Comparison of ENCODE assay signal across 8 mouse cellular contexts in genomic region chr12:33302070-33302469, GRCm38 (mm10).
DNase-seq lines count a peak whose midpoint lies in the region; ATAC-seq and TF ChIP-seq lines count a peak whose summit lies in the region.

No protein-coding gene starts in this region.

- peak; percentile 36 for DNase-seq in cerebellum, adult 9-11 months
- no peak for DNase-seq in cerebellum, postnatal 4 days (ENCODE audit: low spot score in 2 of 2)
- peak; percentile 39 to 40 for DNase-seq in cerebellum, postnatal 25 days
- peak; percentile 33 for DNase-seq in gastrocnemius, postnatal 10 days
- DNase-seq in hindbrain, postnatal 0 days (ENCODE audit: low spot score), result peak; percentile 74
- peak; percentile 59 for DNase-seq in limb, embryonic 10.5 days (ENCODE audit: low spot score)
- DNase-seq in midbrain, embryonic 10.5 days (ENCODE audit: low spot score), result peak; percentile 49
- peak; percentile 59 to 68 for DNase-seq in spleen, postnatal 10 days (ENCODE audit: low spot score in 2 of 2)

- under 1% methylated on average over 14 of the region's 14 CpGs for WGBS in hindbrain, postnatal 0 days
- under 1% methylated on average over 14 of the region's 14 CpGs for WGBS in limb, embryonic 10.5 days
- WGBS in midbrain, embryonic 10.5 days, result under 1% methylated on average over 14 of the region's 14 CpGs

- H3K27me3 ChIP-seq in hindbrain, postnatal 0 days (ENCODE audit: insufficient read depth, low read length), result 0 out of 2 replicates have a peak, but pooled peaks cover 6% of the 10 kb centered on the region
- peaks cover 32% of the 10 kb centered on the region for H3K27me3 ChIP-seq in limb, embryonic 10.5 days (ENCODE audit: low read depth, poor library complexity, severe bottlenecking)
- H3K27me3 ChIP-seq in midbrain, embryonic 10.5 days (ENCODE audit: low read depth, poor library complexity, severe bottlenecking), result peaks cover 34% of the 10 kb centered on the region

- no peaks in the 10 kb centered on the region for H3K9me3 ChIP-seq in hindbrain, postnatal 0 days (ENCODE audit: low read length)
- no peaks in the 10 kb centered on the region for H3K9me3 ChIP-seq in limb, embryonic 10.5 days (replicated peaks)
- no peaks in the 10 kb centered on the region for H3K9me3 ChIP-seq in midbrain, embryonic 10.5 days (replicated peaks)

- peak; percentile 72 for ATAC-seq in hindbrain, postnatal 0 days

- no peak overlapping the region for H3K27ac ChIP-seq in hindbrain, postnatal 0 days
- H3K27ac ChIP-seq in limb, embryonic 10.5 days, result peak overlapping the region; percentile 36; the same call in 1 of the 2 replicates
- 0 out of 2 replicates have a peak overlapping the region, but pooled peaks have one; percentile 18 for H3K27ac ChIP-seq in midbrain, embryonic 10.5 days (replicated peaks)

- peaks cover 12% of the 10 kb centered on the region for H3K4me1 ChIP-seq in hindbrain, postnatal 0 days (ENCODE audit: insufficient read depth, low read length)
- H3K4me1 ChIP-seq in limb, embryonic 10.5 days, result peaks cover 18% of the 10 kb centered on the region
- peaks cover 27% of the 10 kb centered on the region for H3K4me1 ChIP-seq in midbrain, embryonic 10.5 days

- no peak for TF ChIP-seq CTCF in hindbrain, postnatal 0 days (IDR thresholded peaks at IDR 0.05; ENCODE audit: low read depth)

- peak overlapping the region; percentile 39 for H3K4me3 ChIP-seq in hindbrain, postnatal 0 days (ENCODE audit: low read length)
- peak overlapping the region; percentile 54 for H3K4me3 ChIP-seq in limb, embryonic 10.5 days
- peak overlapping the region; percentile 57 for H3K4me3 ChIP-seq in midbrain, embryonic 10.5 days

- no peak overlapping the region for H3K9ac ChIP-seq in hindbrain, postnatal 0 days (replicated peaks; ENCODE audit: low read length)

- H3K4me2 ChIP-seq in hindbrain, postnatal 0 days (ENCODE audit: low read depth, low read length), result peak overlapping the region; percentile 84

- H3K36me3 ChIP-seq in hindbrain, postnatal 0 days (ENCODE audit: insufficient read depth, low read length), result no peaks in the 10 kb centered on the region
- no peaks in the 10 kb centered on the region for H3K36me3 ChIP-seq in limb, embryonic 10.5 days
- H3K36me3 ChIP-seq in midbrain, embryonic 10.5 days, result no peaks in the 10 kb centered on the region

Comparison
In these comparisons a context has a peak if more than half of its experiments do, and no peak if none do; other contexts are left out.
1. DNase-seq: peak in cerebellum, adult 9-11 months (single experiment), cerebellum, postnatal 25 days (2 of 2), gastrocnemius, postnatal 10 days (single experiment), hindbrain, postnatal 0 days (single experiment), limb, embryonic 10.5 days (single experiment), midbrain, embryonic 10.5 days (single experiment) and spleen, postnatal 10 days (2 of 2); none in cerebellum, postnatal 4 days (0 of 2).
2. Peak in every context shown above with its lines, with median percentiles within 50 percentile points of each other: H3K4me3 ChIP-seq.